In genomic region chr4:68319575-68319974, GRCm38 (mm10) we compare ENCODE assay signal across 15 mouse cellular contexts.
"Had no signal": no experiment of that assay in that cellular context is flagged by ENCODE, and none has a peak within 500 bp of the region (broad histone marks: within the 10 kb centered on the region; RNA-seq: fewer than 3 reads in every experiment).

No protein-coding gene starts in this region.

- H3K36me3 ChIP-seq: limb, embryonic 12.5 days; liver, embryonic 13.5 days; lung, embryonic 15.5 days; midbrain, embryonic 12.5 days had no signal

- H3K27me3 ChIP-seq: limb, embryonic 12.5 days; liver, embryonic 13.5 days; lung, embryonic 15.5 days; megakaryocyte, embryonic 14.5 days; midbrain, embryonic 12.5 days had no signal

- ATAC-seq: liver, postnatal 0 days; midbrain, embryonic 16.5 days had no signal

- H3K4me2 ChIP-seq: limb, embryonic 12.5 days; liver, embryonic 13.5 days; lung, embryonic 15.5 days; midbrain, embryonic 12.5 days had no signal

- H3K27ac ChIP-seq: limb, embryonic 12.5 days; liver, embryonic 13.5 days; lung, embryonic 15.5 days; macrophage; midbrain, embryonic 12.5 days had no signal

- H3K9me3 ChIP-seq: limb, embryonic 12.5 days; liver, embryonic 13.5 days; lung, embryonic 15.5 days; midbrain, embryonic 12.5 days had no signal

- H3K4me3 ChIP-seq: limb, embryonic 12.5 days; liver, embryonic 13.5 days; lung, embryonic 15.5 days; megakaryocyte, embryonic 14.5 days; midbrain, embryonic 12.5 days had no signal

- H3K4me1 ChIP-seq: limb, embryonic 12.5 days; liver, embryonic 13.5 days; lung, embryonic 15.5 days; megakaryocyte, embryonic 14.5 days; midbrain, embryonic 12.5 days had no signal

- DNase-seq: kidney, postnatal 25 days; layer of hippocampus, adult 9-11 months; layer of hippocampus, postnatal 36 days; liver; liver, embryonic 13.5 days; liver, postnatal 0 days; lung, postnatal 14 days; right cerebral cortex, adult 18-20 months; right cerebral cortex, postnatal 25 days had no signal

- H3K9ac ChIP-seq: limb, embryonic 12.5 days; liver, embryonic 13.5 days; liver, postnatal 0 days; lung, embryonic 15.5 days; midbrain, embryonic 12.5 days had no signal
